Mouse (Mus musculus) intestine, embryonic 16.5 days (tissue): Measurements from ENCODE around the gene Slc39a7. TPM values are rescaled to one million over a fixed set of nuclear protein-coding genes. Genes with fewer than 3 reads are reported as not detected.

Experiments used
- ATAC-seq: fragments of 200-750 bp; cut with Nextera tagmentation; 2 replicates; pipeline ENCODE4 v1.8.0; 2017; ENCODE audit warnings: moderate TSS enrichment, moderate library complexity
- H3K27ac ChIP-seq: fragments of 300-500 bp; sonication (generic); 2 replicates; pipeline ENCODE4 v1.5.1; 2014; ENCODE audit warnings: mild to moderate bottlenecking, low read length
- H3K27me3 ChIP-seq: fragments of 300-500 bp; sonication (generic); replicated peaks from 2 replicates; pipeline ENCODE4 v1.6.1; 2014; ENCODE audit warnings: low read length, control low read depth, mixed read lengths; ENCODE audit not compliant: control insufficient read depth, insufficient read depth
- H3K36me3 ChIP-seq: fragments of 300-500 bp; sonication (generic); 2 replicates; pipeline ENCODE4 v1.6.1; 2014; ENCODE audit warnings: low read length, control low read depth; ENCODE audit not compliant: control insufficient read depth, insufficient read depth
- H3K4me1 ChIP-seq: fragments of 300-500 bp; sonication (generic); 2 replicates; pipeline ENCODE4 v1.6.1; 2014; ENCODE audit warnings: low read length, control low read depth, mixed read lengths; ENCODE audit not compliant: control insufficient read depth, insufficient read depth
- H3K4me2 ChIP-seq: fragments of 300-500 bp; sonication (generic); 2 replicates; pipeline ENCODE4 v1.6.1; 2014; ENCODE audit warnings: low read depth, low read length, control low read depth
- H3K4me3 ChIP-seq: fragments of 300-500 bp; sonication (generic); 2 replicates; pipeline ENCODE4 v1.5.1; 2014; ENCODE audit warnings: mild to moderate bottlenecking, low read length
- H3K9ac ChIP-seq: fragments of 300-500 bp; sonication (generic); 2 replicates; pipeline ENCODE4 v1.6.1; 2014; ENCODE audit warnings: low read depth, low read length
- H3K9me3 ChIP-seq: fragments of 300-500 bp; sonication (generic); 2 replicates; pipeline ENCODE4 v1.6.1; 2016; ENCODE audit warnings: low read length, control low read depth; ENCODE audit not compliant: control insufficient read depth
- WGBS: fragments of 180-500 bp; shearing (Covaris S2); extraction: QIAGEN DNeasy Blood & Tissue Kit; methylation state at CpG from one replicate; pipeline ENCODE4 v1.1.7; 2014; 5-methylcytosine and 5-hydroxymethylcytosine counted together
- polyA plus RNA-seq: library from polyadenylated mRNA; unstranded; fragments of >200 nt; fragmentation: Nextera tagmentation; extraction: Ambion mirVana; gene quantifications from 2 replicates; pipeline ENCODE4 v1.2.1, GENCODE M21; 2015

Gene Slc39a7
- polyA plus RNA-seq, 1 experiment from 2014 or later, result 176 TPM

DNA sequence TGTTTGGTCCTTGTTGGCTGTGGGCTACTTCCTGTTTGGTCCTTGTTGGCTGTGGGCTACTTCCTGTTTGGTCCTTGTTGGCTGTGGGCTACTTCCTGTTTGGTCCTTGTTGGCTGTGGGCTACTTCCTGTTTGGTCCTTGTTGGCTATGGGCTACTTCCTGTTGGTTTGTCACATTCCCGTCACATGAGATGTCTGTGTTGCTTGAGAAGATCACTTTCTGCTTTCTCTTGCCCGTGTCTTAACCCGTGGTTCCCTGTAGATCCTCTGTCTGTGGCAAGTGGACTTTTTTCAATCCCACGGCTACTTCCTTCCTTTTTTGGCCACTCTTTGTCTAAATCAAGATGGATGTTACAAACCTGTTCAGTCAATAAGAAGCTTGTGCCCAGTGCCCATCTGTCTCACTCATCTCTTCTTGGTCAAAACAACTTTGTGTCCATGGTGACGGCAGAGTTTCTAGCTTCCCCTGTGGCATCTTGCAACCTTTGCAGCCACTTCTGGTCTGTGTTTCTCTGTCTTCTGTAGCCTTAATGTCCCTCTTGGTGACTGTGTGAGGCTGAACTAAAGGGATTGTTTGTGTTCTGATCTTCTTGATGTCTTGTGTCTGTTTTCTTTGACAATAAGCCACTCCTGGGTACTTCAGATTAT, 16.0 kb upstream of the Slc39a7 start:
- no peak overlapping the region for H3K4me2 ChIP-seq

DNA sequence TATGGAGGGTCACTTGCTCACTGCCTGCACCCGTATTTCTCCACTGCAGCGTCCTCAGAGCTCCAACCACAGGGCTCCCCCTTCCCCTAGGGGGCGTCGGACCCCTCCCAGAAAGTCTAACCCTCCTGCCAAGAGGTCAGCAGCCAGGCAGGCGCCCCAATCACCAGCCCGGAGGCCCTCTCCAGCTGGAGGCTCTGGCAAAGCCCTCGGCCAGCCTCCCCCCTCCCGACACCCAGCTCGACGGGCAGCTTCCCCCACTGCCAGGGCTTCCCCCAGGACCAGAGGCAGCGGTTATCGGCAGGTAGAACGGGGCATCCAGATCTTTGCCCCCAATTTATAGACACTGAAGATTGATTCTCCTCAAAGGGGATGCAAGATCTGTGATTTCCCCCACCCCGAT, 14.5 kb upstream of the Slc39a7 start:
- no peaks in the 10 kb centered on the region for H3K27me3 ChIP-seq
- no peak for ATAC-seq
- H3K27ac ChIP-seq, result no peak overlapping the region
- H3K9me3 ChIP-seq, result no peaks in the 10 kb centered on the region; the same call in 1 of the 2 replicates
- H3K4me2 ChIP-seq, result no peak overlapping the region
- H3K9ac ChIP-seq, result no peak overlapping the region
- WGBS, result 75% methylated on average over 14 of the region's 14 CpGs
- peaks cover 4% of the 10 kb centered on the region; the same call in 1 of the 2 replicates for H3K4me1 ChIP-seq
- H3K4me3 ChIP-seq, result no peak overlapping the region
- no peaks in the 10 kb centered on the region for H3K36me3 ChIP-seq

More for the DNA sequence above, 16.0 kb upstream of the Slc39a7 start:
- Histone ChIP-seq H3K4me3 (no peak overlapping the region), H3K36me3 (no peaks in the 10 kb centered on the region), H3K9ac (no peak overlapping the region), H3K4me1 (no peaks in the 10 kb centered on the region), H3K27ac (no peak overlapping the region), H3K9me3 (no peaks in the 10 kb centered on the region; the same call in 1 of the 2 replicates), H3K27me3 (no peaks in the 10 kb centered on the region)
- no peak for ATAC-seq
- WGBS, result 88% methylated on average over 5 of the region's 5 CpGs

DNA sequence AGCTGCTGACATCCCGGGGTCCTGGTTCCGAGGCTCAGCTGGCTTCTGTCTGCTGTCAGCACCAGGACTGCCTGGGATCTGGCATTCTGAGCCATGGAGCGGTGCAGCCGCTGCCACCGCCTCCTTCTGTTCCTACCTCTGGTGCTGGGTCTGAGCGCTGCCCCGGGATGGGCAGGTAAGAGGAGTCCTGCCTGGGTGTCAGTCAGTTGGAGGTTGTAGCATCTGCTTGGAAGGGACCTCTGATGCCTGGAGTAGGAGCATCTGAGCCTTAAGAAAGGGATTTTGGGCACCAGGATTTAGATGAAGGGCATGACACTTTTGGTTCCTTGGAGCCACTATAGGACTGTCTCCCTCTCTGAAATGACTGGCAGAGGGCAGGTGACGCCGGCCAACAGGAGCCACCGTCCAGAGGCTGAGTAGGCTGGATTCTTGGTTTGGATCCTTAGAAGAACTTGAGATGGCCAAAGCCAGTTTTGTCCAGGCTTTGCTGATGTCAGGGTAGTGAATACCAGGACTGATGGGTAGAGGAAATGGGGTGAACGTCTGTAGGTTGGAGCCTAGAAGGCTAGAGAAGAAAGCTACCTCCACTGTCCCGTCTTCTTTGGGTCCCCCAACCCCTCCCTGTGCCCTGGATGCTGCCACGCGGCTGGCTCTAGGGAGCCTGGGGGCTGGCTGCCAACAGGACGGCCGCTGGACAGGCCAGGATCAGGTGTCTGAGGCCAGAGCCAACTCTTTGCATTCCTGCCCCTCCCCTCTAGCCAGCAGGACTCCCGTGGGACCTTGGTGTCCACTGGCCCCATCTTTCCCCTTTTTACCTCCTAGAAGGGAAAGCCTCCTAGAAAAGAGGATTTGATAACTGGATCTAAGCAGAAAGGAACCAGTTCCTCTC, 8.3 kb upstream of the Slc39a7 start:
- H3K27ac ChIP-seq, result no peak overlapping the region
- H3K27me3 ChIP-seq, result 0 out of 2 replicates have a peak, but pooled peaks cover 2% of the 10 kb centered on the region
- no peaks in the 10 kb centered on the region for H3K9me3 ChIP-seq
- H3K4me2 ChIP-seq, result peak overlapping the region; percentile 45; the same call in 1 of the 2 replicates
- H3K4me1 ChIP-seq, result peaks cover 19% of the 10 kb centered on the region
- peaks cover 15% of the 10 kb centered on the region for H3K36me3 ChIP-seq
- WGBS, result 24% methylated on average over 17 of the region's 17 CpGs
- H3K4me3 ChIP-seq, result no peak overlapping the region; the same call in 1 of the 2 replicates
- ATAC-seq, result no peak
- peak overlapping the region; percentile 38; the same call in 1 of the 2 replicates for H3K9ac ChIP-seq

DNA sequence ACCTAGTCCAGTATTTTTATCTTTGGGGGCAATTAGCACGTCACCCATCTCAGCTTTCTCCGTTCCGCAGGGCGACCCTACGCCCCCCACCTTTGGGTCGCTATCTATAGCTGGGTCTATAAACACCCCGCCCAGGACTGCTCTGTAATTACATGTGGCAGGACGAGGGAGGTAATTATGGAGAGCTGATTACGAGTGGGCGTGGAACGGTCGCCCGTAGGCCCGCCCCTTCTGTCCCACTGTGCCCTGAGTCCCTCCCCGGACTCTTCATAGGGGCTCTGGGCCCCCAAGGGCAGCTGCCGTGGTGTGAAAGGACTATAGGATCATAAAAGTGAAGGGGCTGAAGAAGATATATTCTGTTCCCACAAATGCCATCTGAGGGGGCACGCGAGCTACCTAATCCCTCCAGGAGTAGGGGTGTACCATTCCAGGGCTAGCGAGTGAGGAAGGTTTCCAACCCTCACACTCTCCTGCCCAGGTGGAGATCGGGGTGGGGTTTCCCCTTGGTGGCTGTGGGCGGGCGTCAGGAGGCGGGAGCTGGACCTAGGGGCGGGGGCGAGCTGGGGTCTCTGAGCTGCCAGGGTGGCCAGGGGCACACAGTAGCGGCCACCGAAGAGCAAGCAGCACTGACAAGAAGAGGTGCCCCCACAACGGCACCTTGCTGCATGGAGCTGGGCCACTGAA, 7.5 kb upstream of the Slc39a7 start, which contains the start of gene Col11a2:
Col11a2 (plus strand) TSS at position 560 of the 684 bp plus-strand sequence.
- WGBS, result 7% methylated on average over 28 of the region's 28 CpGs
- H3K4me3 ChIP-seq, result peak within 1 kb of the TSS; percentile 28
- H3K27me3 ChIP-seq, result 0 out of 2 replicates have a peak, but pooled peaks cover 2% of the 10 kb centered on the region
- peak within 1 kb of the TSS; percentile 38; the same call in 1 of the 2 replicates for H3K9ac ChIP-seq
- peaks cover 20% of the 10 kb centered on the region for H3K36me3 ChIP-seq
- H3K4me2 ChIP-seq, result peak within 1 kb of the TSS; percentile 45
- ATAC-seq, result peak; percentile 63
- H3K4me1 ChIP-seq, result peaks cover 19% of the 10 kb centered on the region
- H3K27ac ChIP-seq, result no peak within 1 kb of the TSS
- no peaks in the 10 kb centered on the region for H3K9me3 ChIP-seq

DNA sequence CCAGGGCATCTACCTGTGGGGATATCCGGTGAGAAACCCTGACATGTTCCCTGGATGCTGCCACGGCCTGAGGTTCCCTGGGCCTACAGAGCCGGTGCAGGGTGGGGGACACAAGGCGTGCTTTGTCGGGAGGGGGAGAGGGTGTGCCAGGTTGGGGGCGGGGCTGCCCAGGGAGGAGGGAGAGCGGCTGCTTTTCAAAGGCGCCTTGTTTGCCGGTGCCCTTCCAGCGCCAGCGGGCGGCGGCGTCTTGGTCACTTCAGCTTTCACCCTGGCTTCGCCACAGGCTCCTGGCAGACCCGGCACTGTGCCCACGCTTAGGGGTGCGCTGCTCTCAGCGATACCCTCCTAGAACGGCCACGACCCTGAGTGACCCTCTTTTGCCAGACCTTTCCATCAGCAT, 7.0 kb upstream of the Slc39a7 start:
- Histone ChIP-seq H3K4me1 (peaks cover 21% of the 10 kb centered on the region), H3K9ac (no peak overlapping the region), H3K27ac (no peak overlapping the region), H3K27me3 (0 out of 2 replicates have a peak, but pooled peaks cover 2% of the 10 kb centered on the region), H3K4me3 (peak overlapping the region; percentile 28; the same call in 1 of the 2 replicates), H3K9me3 (no peaks in the 10 kb centered on the region), H3K4me2 (peak overlapping the region; percentile 45), H3K36me3 (peaks cover 21% of the 10 kb centered on the region)
- WGBS, result 10% methylated on average over 21 of the region's 21 CpGs
- peak; percentile 18; the same call in 1 of the 2 replicates for ATAC-seq

DNA sequence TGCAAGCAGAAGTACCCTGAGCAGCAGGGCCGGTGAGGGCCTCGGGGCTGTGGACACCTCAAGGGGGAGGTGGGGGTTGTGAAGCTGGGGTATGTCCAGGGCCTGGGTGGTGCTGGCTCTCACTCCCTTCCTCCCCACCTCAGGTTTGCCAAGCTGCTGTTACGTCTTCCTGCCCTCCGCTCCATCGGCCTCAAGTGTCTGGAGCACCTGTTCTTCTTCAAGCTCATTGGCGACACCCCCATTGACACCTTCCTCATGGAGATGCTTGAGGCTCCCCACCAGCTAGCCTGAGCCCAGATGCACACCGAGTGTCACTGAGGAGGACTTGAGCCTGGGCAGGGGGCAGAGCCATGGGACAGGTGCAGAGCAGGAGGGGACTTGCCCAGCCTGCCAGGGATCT, 5.8 kb upstream of the Slc39a7 start:
- Histone ChIP-seq H3K4me2 (no peak overlapping the region), H3K27me3 (0 out of 2 replicates have a peak, but pooled peaks cover 2% of the 10 kb centered on the region), H3K36me3 (peaks cover 21% of the 10 kb centered on the region), H3K27ac (no peak overlapping the region), H3K4me3 (no peak overlapping the region), H3K9ac (no peak overlapping the region), H3K9me3 (no peaks in the 10 kb centered on the region), H3K4me1 (peaks cover 26% of the 10 kb centered on the region)
- WGBS, result 82% methylated on average over 7 of the region's 7 CpGs
- ATAC-seq, result no peak

DNA sequence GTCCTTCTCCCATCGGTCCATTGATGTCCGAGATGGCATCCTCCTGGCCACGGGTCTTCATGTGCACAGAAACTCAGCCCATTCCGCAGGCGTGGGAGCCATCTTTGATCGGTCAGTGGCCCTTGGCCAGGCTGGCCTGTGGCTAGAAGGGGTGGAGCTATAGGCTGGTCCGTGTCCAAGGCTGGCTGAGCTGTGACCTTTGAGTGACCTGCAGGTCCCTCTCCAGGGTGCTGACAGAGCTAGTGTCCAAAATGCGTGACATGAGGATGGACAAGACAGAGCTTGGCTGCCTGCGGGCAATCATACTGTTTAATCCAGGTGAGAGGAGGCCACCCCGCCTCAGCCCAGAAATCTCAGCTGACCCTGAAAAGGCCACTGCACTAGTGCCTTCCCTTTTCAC, 5.2 kb upstream of the Slc39a7 start:
- H3K4me2 ChIP-seq, result no peak overlapping the region
- no peak overlapping the region for H3K4me3 ChIP-seq
- WGBS, result 80% methylated on average over 10 of the region's 10 CpGs
- peaks cover 21% of the 10 kb centered on the region for H3K36me3 ChIP-seq
- ATAC-seq, result no peak
- H3K9ac ChIP-seq, result no peak overlapping the region
- H3K27me3 ChIP-seq, result 0 out of 2 replicates have a peak, but pooled peaks cover 2% of the 10 kb centered on the region
- H3K4me1 ChIP-seq, result peaks cover 24% of the 10 kb centered on the region
- H3K27ac ChIP-seq, result no peak overlapping the region
- H3K9me3 ChIP-seq, result no peaks in the 10 kb centered on the region

DNA sequence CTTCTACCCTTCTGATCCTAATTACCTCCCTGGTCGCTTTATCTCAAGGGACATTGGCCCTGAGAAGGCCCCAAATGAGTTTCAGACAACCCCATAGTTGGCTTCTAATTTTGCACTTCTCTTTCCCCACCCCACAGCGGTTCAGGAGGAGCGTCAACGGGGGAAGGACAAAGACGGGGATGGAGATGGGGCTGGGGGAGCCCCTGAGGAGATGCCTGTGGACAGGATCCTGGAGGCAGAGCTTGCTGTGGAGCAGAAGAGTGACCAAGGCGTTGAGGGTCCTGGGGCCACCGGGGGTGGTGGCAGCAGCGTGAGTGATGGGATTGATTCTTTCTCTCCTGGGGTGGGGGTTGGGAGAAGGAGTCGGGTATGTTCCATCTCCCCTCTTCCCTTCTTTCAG, 4.0 kb upstream of the Slc39a7 start:
- Histone ChIP-seq H3K36me3 (peaks cover 21% of the 10 kb centered on the region), H3K27me3 (0 out of 2 replicates have a peak, but pooled peaks cover 2% of the 10 kb centered on the region), H3K4me3 (no peak overlapping the region), H3K9me3 (no peaks in the 10 kb centered on the region), H3K4me2 (no peak overlapping the region), H3K4me1 (peaks cover 24% of the 10 kb centered on the region), H3K27ac (no peak overlapping the region), H3K9ac (no peak overlapping the region)
- ATAC-seq, result no peak
- WGBS, result 92% methylated on average over 8 of the region's 9 CpGs

DNA sequence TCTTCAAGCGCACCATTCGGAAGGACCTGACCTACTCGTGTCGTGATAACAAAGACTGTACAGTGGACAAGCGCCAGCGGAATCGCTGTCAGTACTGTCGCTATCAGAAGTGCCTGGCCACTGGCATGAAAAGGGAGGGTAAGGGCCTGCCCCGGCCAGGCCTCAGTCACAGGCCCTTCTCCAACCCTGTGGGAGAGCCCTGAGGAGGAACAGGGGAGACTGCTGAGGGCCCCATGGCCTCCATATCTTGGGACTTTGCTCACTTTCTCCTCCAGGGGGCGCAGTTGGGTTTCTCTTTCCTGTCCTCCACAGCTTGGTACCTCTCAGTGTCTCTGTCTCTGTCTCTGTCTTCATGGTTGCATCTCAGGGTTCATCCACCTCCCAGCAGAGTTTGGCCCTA, 2.6 kb upstream of the Slc39a7 start:
- H3K36me3 ChIP-seq, result peaks cover 25% of the 10 kb centered on the region
- 75% methylated on average over 10 of the region's 10 CpGs for WGBS

More for the DNA sequence above, 2.6 kb upstream of the Slc39a7 start:
- Histone ChIP-seq H3K4me2 (no peak overlapping the region), H3K9me3 (no peaks in the 10 kb centered on the region), H3K4me3 (no peak overlapping the region), H3K4me1 (peaks cover 32% of the 10 kb centered on the region), H3K9ac (no peak overlapping the region), H3K27me3 (0 out of 2 replicates have a peak, but pooled peaks cover 2% of the 10 kb centered on the region), H3K27ac (no peak overlapping the region)
- no peak for ATAC-seq
